Mouse (Mus musculus) MEL (cell line): Measurements from ENCODE around the gene Qtrt2. TPM values are rescaled to one million over a fixed set of nuclear protein-coding genes. Genes with fewer than 3 reads are reported as not detected.

Experiments used
- DNase-seq: peaks from one replicate; pipeline ENCODE4 v3.0.0; 2011; ENCODE audit warnings: low read depth, low spot score
- H3K27ac ChIP-seq: 2 replicates; pipeline ENCODE4 v1.5.1; 2012; ENCODE audit warnings: low read depth, mild to moderate bottlenecking, control low read depth, low read length, moderate library complexity; ENCODE audit not compliant: control insufficient read depth
- H3K27me3 ChIP-seq, 2 experiments: fragments of 150-350 bp in 1 of 2; sonication (generic) in 1 of 2; 2 replicates each; pipeline ENCODE4 v1.6.1; 2012; ENCODE audit warnings: low read length in 2 of 2, mild to moderate bottlenecking in 2 of 2, improper control_type of control experiment in 1 of 2, moderate library complexity in 1 of 2; ENCODE audit not compliant: insufficient read depth in 2 of 2, control insufficient read depth in 1 of 2
- H3K36me3 ChIP-seq, 2 experiments: 2 replicates each; pipeline ENCODE4 v1.6.1; 2012 to 2014; ENCODE audit warnings: low read length in 2 of 2, improper control_type of control experiment in 1 of 2, inconsistent platforms in 1 of 2, mild to moderate bottlenecking in 1 of 2; ENCODE audit not compliant: insufficient read depth in 2 of 2, control insufficient read depth in 1 of 2
- H3K4me1 ChIP-seq, 2 experiments: fragments of 150-350 bp in 1 of 2; sonication (generic) in 1 of 2; 2 replicates each; pipeline ENCODE4 v1.6.1; 2012; ENCODE audit warnings: low read length in 2 of 2, improper control_type of control experiment in 1 of 2, mild to moderate bottlenecking in 1 of 2; ENCODE audit not compliant: insufficient read depth in 2 of 2, control insufficient read depth in 1 of 2
- H3K4me3 ChIP-seq, 2 experiments: fragments of 150-350 bp in 1 of 2; sonication (generic) in 1 of 2; 2 replicates each; pipeline ENCODE4 v1.5.1; 2012; ENCODE audit warnings: low read depth in 2 of 2, low read length in 2 of 2, mild to moderate bottlenecking in 2 of 2, moderate library complexity in 2 of 2, control low read depth in 1 of 2, improper control_type of control experiment in 1 of 2; ENCODE audit not compliant: control insufficient read depth in 1 of 2, insufficient read depth in 1 of 2
- H3K79me2 ChIP-seq: 2 replicates; pipeline ENCODE4 v1.6.1; 2012; ENCODE audit warnings: mild to moderate bottlenecking, low read length, moderate library complexity; ENCODE audit not compliant: control insufficient read depth, poor library complexity, insufficient read depth
- H3K9ac ChIP-seq: 2 replicates; pipeline ENCODE4 v1.6.1; 2012; ENCODE audit warnings: low read depth, mild to moderate bottlenecking, control low read depth, low read length, moderate library complexity; ENCODE audit not compliant: control insufficient read depth, poor library complexity, severe bottlenecking
- H3K9me3 ChIP-seq: fragments of 150-350 bp; sonication (generic); replicated peaks from 2 replicates; pipeline ENCODE4 v1.6.1; 2012; ENCODE audit warnings: mild to moderate bottlenecking, low read length, improper control_type of control experiment, moderate library complexity; ENCODE audit not compliant: insufficient read depth
- ELF1 ChIP-seq: IDR thresholded peaks from 2 replicates; pipeline ENCODE4 v1.6.1; 2014; ENCODE audit warnings: low read depth, mild to moderate bottlenecking, inconsistent platforms, low read length, improper control_type of control experiment, moderate library complexity
- EP300 ChIP-seq, 2 experiments: IDR thresholded peaks; 2 replicates each; pipeline ENCODE4 v1.6.1; 2011; ENCODE audit warnings: improper control_type of control experiment in 2 of 2, low read length in 2 of 2, low read depth in 1 of 2, mild to moderate bottlenecking in 1 of 2
- GABPA ChIP-seq: IDR thresholded peaks from 2 replicates; pipeline ENCODE4 v1.6.1; 2012; ENCODE audit warnings: low read depth, mild to moderate bottlenecking, inconsistent platforms, low read length, improper control_type of control experiment, moderate library complexity
- HCFC1 ChIP-seq: IDR thresholded peaks from 2 replicates; pipeline ENCODE4 v1.6.1; 2012; ENCODE audit warnings: low read depth, mild to moderate bottlenecking, inconsistent platforms, low read length, improper control_type of control experiment, moderate library complexity
- MAFK ChIP-seq: IDR thresholded peaks from 2 replicates; pipeline ENCODE4 v1.6.1; 2011; ENCODE audit warnings: low read depth, mild to moderate bottlenecking, low read length, improper control_type of control experiment, borderline replicate concordance
- MAX ChIP-seq: IDR thresholded peaks from 2 replicates; pipeline ENCODE4 v1.6.1; 2011; ENCODE audit warnings: low read length, improper control_type of control experiment
- MEF2A ChIP-seq: IDR thresholded peaks from 2 replicates; pipeline ENCODE4 v1.6.1; 2014; ENCODE audit warnings: low read depth, mild to moderate bottlenecking, inconsistent platforms, low read length, improper control_type of control experiment; ENCODE audit not compliant: poor library complexity, insufficient replicate concordance, severe bottlenecking; ENCODE audit errors: extremely low read depth
- MYB ChIP-seq: IDR thresholded peaks from 2 replicates; pipeline ENCODE4 v1.6.1; 2011; ENCODE audit warnings: mild to moderate bottlenecking, low read depth, low read length, improper control_type of control experiment
- NRF1 ChIP-seq: IDR thresholded peaks from 2 replicates; pipeline ENCODE4 v1.6.1; 2014; ENCODE audit warnings: low read depth, mild to moderate bottlenecking, inconsistent platforms, low read length, improper control_type of control experiment, moderate library complexity; ENCODE audit not compliant: poor library complexity, insufficient read depth, severe bottlenecking
- POLR2AphosphoS5 ChIP-seq: IDR thresholded peaks from 2 replicates; pipeline ENCODE4 v1.6.1; 2012; ENCODE audit warnings: low read depth, borderline replicate concordance, mild to moderate bottlenecking, inconsistent platforms, low read length, moderate library complexity, mixed read lengths
- RCOR1 ChIP-seq: IDR thresholded peaks from 2 replicates; pipeline ENCODE4 v1.6.1; 2012; ENCODE audit warnings: low read depth, mild to moderate bottlenecking, inconsistent platforms, low read length, improper control_type of control experiment
- SMC3 ChIP-seq: IDR thresholded peaks from 2 replicates; pipeline ENCODE4 v1.6.1; 2011; ENCODE audit warnings: low read depth, low read length, improper control_type of control experiment
- TAL1 ChIP-seq: IDR thresholded peaks from 2 replicates; pipeline ENCODE4 v1.6.1; 2012; ENCODE audit warnings: mild to moderate bottlenecking, inconsistent platforms, low read length, moderate library complexity, mixed read lengths
- USF2 ChIP-seq, 2 experiments: IDR thresholded peaks; 2 replicates each; pipeline ENCODE4 v1.6.1; 2011 to 2012; ENCODE audit warnings: improper control_type of control experiment in 2 of 2, low read length in 2 of 2, borderline replicate concordance in 1 of 2, inconsistent platforms in 1 of 2, low read depth in 1 of 2, mild to moderate bottlenecking in 1 of 2; ENCODE audit not compliant: insufficient read depth in 1 of 2
- ZKSCAN1 ChIP-seq: IDR thresholded peaks from 2 replicates; pipeline ENCODE4 v1.6.1; 2012; ENCODE audit warnings: low read depth, mild to moderate bottlenecking, inconsistent platforms, low read length, improper control_type of control experiment, moderate library complexity
- polyA plus RNA-seq, 2 experiments: library from polyadenylated mRNA; stranded (reverse) in 1 of 2; unstranded in 1 of 2; fragments of >175 nt in 1 of 2; fragments of >200 nt in 1 of 2; gene quantifications; 2 replicates each; pipeline versions ENCODE4 v1.2.1 to v1.2.4; 2012; ENCODE audit warnings: low replicate concordance in 2 of 2, low read depth in 1 of 2; ENCODE audit not compliant: insufficient read length in 2 of 2, insufficient read depth in 1 of 2, missing spikeins in 1 of 2
- total RNA-seq: library from RNA; depleted of rRNA; stranded (reverse); fragments of 300-350 nt; gene quantifications from 2 replicates; pipeline ENCODE4 v1.2.3, GENCODE M21; 2012

Gene Qtrt2
- total and polyA plus RNA-seq, 3 experiments = 37.6 to 68.4 (median 47.9) TPM

GRCm38 (mm10) chr16:43869805-43870204 lies 56.8 kb downstream of the Qtrt2 start:
- Histone ChIP-seq H3K4me3 (no peak overlapping the region), H3K4me1 (0 out of 4 replicates have a peak, but pooled peaks cover 0 to 1% of the 10 kb centered on the region in 2 experiments), H3K79me2 (no peaks in the 10 kb centered on the region), H3K36me3 (peaks cover 0 to 7% of the 10 kb centered on the region in 2 experiments), H3K9me3 (no peaks in the 10 kb centered on the region), H3K9ac (no peak overlapping the region), H3K27me3 (no peaks in the 10 kb centered on the region), H3K27ac (no peak overlapping the region)
- DNase-seq = no peak
- TF ChIP-seq MYB = no peak
- no peak for TF ChIP-seq RCOR1
- no peak for TF ChIP-seq SMC3

DNA sequence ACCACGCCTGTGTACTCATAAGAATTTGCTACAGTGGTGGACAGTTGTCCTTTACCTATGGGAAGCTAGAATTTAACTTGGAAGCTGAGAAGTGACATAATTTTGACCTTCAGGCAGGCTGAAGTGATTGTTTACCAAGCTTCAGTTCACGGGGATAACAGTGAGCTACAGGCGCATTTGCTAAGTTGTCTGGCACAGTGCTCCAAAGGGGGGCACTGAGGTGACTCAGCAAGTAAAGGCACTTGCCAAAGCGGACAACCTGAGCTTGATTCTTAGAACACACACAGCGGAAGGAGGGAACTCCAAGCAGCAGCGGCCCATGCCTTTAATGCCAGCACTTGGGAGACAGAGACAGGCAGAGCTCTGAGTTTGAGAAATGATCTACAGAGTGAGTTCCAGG lies 66.0 kb downstream of the Qtrt2 start:
- H3K36me3 ChIP-seq = peaks cover 0 to 2% of the 10 kb centered on the region in 2 experiments; a peak in 1 of 4 replicates
- TF ChIP-seq EP300 (IDR thresholded peaks at IDR 0.05; ENCODE audit: low read depth in 1 of 2, low read length in 2 of 2) = no peak
- no peak for TF ChIP-seq HCFC1
- TF ChIP-seq MEF2A = no peak
- TF ChIP-seq MAFK = no peak
- no peak for TF ChIP-seq POLR2AphosphoS5
- no peak for TF ChIP-seq MYB
- no peak for TF ChIP-seq SMC3
- TF ChIP-seq NRF1 = no peak
- TF ChIP-seq MAX = no peak
- TF ChIP-seq TAL1 = no peak
- no peak for TF ChIP-seq USF2 (IDR thresholded peaks at IDR 0.05; ENCODE audit: borderline replicate concordance in 1 of 2, insufficient read depth in 1 of 2, low read depth in 1 of 2, low read length in 2 of 2)
- no peak for TF ChIP-seq ZKSCAN1
- TF ChIP-seq GABPA = no peak
- no peak for TF ChIP-seq ELF1
- TF ChIP-seq, all 39 proteins: peak for 0
- DNase-seq = no peak
- Histone ChIP-seq H3K4me3 (no peak overlapping the region), H3K79me2 (no peaks in the 10 kb centered on the region), H3K27me3 (no peaks in the 10 kb centered on the region), H3K9ac (no peak overlapping the region), H3K9me3 (no peaks in the 10 kb centered on the region), H3K27ac (no peak overlapping the region), H3K4me1 (no peaks in the 10 kb centered on the region)
